ENCODE assay signal across 28 mouse cellular contexts in the genomic region with DNA sequence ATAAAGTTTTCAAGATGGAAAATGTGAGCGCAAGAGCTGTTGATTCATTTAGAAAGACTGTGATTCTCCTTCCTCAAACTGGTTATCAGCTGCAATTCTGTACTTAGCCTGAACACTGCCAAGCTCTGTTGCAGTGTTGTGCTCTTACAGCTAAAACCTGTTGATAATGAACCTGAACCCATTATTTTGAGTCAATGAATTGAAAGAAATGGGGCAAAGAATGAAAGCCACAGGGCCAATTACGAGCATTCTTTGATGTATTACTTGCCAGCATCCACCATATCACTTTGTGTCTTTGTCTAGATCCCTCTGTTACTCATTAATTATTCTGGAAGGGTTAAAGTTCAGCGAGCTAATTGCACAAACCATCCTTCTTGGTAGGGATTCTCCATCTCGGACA. TPM values are rescaled to one million over a fixed set of nuclear protein-coding genes. Genes with fewer than 3 reads are reported as not detected.
DNase-seq lines count a peak whose midpoint lies in the region; ATAC-seq and TF ChIP-seq lines count a peak whose summit lies in the region.
"Had no signal": no experiment of that assay in that cellular context is flagged by ENCODE, and none has a peak within 500 bp of the region (broad histone marks: within the 10 kb centered on the region; RNA-seq: fewer than 3 reads in every experiment).

No protein-coding gene starts in this region.

- no peaks in the 10 kb centered on the region for H3K27me3 ChIP-seq in liver, adult 2 months (ENCODE audit: control insufficient read depth, insufficient read depth, low read length)
- H3K27me3 ChIP-seq in forebrain, embryonic 14.5 days (replicated peaks; ENCODE audit: control insufficient read depth, insufficient read depth, low read length), result no peaks in the 10 kb centered on the region
- H3K27me3 ChIP-seq: embryonic facial prominence, embryonic 15.5 days; heart, embryonic 13.5 days; limb, embryonic 15.5 days; liver, embryonic 15.5 days; midbrain, embryonic 15.5 days; stomach, embryonic 15.5 days had no signal

- peak; percentile 81 for ATAC-seq in forebrain, embryonic 14.5 days
- ATAC-seq: hindbrain, embryonic 16.5 days; midbrain, embryonic 15.5 days had no signal

- peak; percentile 4 for DNase-seq in liver, adult 2 months (ENCODE audit: extremely low read depth, low read depth, low spot score)
- DNase-seq in liver, result no peak
- peak; percentile 36 for DNase-seq in embryo, embryonic 10.5 days (ENCODE audit: low spot score)
- peak; percentile 70 for DNase-seq in forebrain, embryonic 14.5 days (ENCODE audit: low spot score)
- no peak for DNase-seq in cerebellum, adult 18-20 months
- no peak for DNase-seq in layer of hippocampus, postnatal 14 days (ENCODE audit: low spot score in 2 of 2)
- DNase-seq: adrenal gland, adult 8-10 months; B cell, adult 2 months; cerebellum, adult 9-10 months; cerebellum, postnatal 36 days; gastrocnemius, postnatal 36 days; heart, postnatal 10 days; kidney, adult 18-20 months; kidney, postnatal 4 days; lung, embryonic 14.5 days; lung, postnatal 14 days; right cerebral cortex, postnatal 25 days had no signal

- H3K27ac ChIP-seq in liver, adult 2 months (replicated peaks; ENCODE audit: insufficient read depth, low read depth, low read length), result no peak overlapping the region
- no peak overlapping the region for H3K27ac ChIP-seq in forebrain, embryonic 14.5 days (ENCODE audit: low read depth, low read length)
- H3K27ac ChIP-seq: embryonic facial prominence, embryonic 10.5 days; embryonic facial prominence, embryonic 15.5 days; heart, embryonic 13.5 days; kidney, postnatal 0 days; limb, embryonic 10.5 days; limb, embryonic 15.5 days; liver, embryonic 15.5 days; midbrain, embryonic 15.5 days; stomach, embryonic 15.5 days had no signal

- no peaks in the 10 kb centered on the region for H3K9me3 ChIP-seq in forebrain, embryonic 14.5 days (replicated peaks; ENCODE audit: control insufficient read depth, low read length)
- H3K9me3 ChIP-seq: embryonic facial prominence, embryonic 10.5 days; embryonic facial prominence, embryonic 15.5 days; heart, embryonic 13.5 days; limb, embryonic 10.5 days; limb, embryonic 15.5 days; liver, embryonic 15.5 days; midbrain, embryonic 15.5 days; stomach, embryonic 15.5 days had no signal

- no peak for TF ChIP-seq CTCF in liver, adult 2 months (IDR thresholded peaks at IDR 0.05; ENCODE audit: low read depth, low read length)

- H3K4me1 ChIP-seq in liver, adult 2 months (ENCODE audit: control insufficient read depth, insufficient read depth, low read length), result no peaks in the 10 kb centered on the region
- no peaks in the 10 kb centered on the region for H3K4me1 ChIP-seq in forebrain, embryonic 14.5 days (ENCODE audit: control insufficient read depth, insufficient read depth, low read length)
- H3K4me1 ChIP-seq: embryonic facial prominence, embryonic 10.5 days; embryonic facial prominence, embryonic 15.5 days; heart, embryonic 13.5 days; limb, embryonic 15.5 days; liver, embryonic 15.5 days; midbrain, embryonic 15.5 days; stomach, embryonic 15.5 days had no signal

- H3K4me2 ChIP-seq in forebrain, embryonic 14.5 days (ENCODE audit: low read length), result no peak overlapping the region
- H3K4me2 ChIP-seq: embryonic facial prominence, embryonic 15.5 days; heart, embryonic 13.5 days; limb, embryonic 15.5 days; liver, embryonic 15.5 days; lung, embryonic 14.5 days; midbrain, embryonic 15.5 days; stomach, embryonic 15.5 days had no signal

- no peak overlapping the region for H3K4me3 ChIP-seq in liver, adult 2 months (ENCODE audit: insufficient read depth, low read depth, low read length)
- H3K4me3 ChIP-seq in forebrain, embryonic 14.5 days (ENCODE audit: low read depth, low read length), result no peak overlapping the region
- H3K4me3 ChIP-seq: embryonic facial prominence, embryonic 10.5 days; embryonic facial prominence, embryonic 15.5 days; heart, embryonic 13.5 days; limb, embryonic 10.5 days; limb, embryonic 15.5 days; liver, embryonic 15.5 days; midbrain, embryonic 15.5 days; stomach, embryonic 15.5 days had no signal

- no peaks in the 10 kb centered on the region for H3K79me2 ChIP-seq in liver, adult 2 months (ENCODE audit: control insufficient read depth, insufficient read depth, low read length)

- TF ChIP-seq POLR2A in liver, adult 2 months (IDR thresholded peaks at IDR 0.05; ENCODE audit: extremely low read depth, insufficient read depth, low read length), result no peak

- no peaks in the 10 kb centered on the region for H3K36me3 ChIP-seq in liver, adult 2 months (ENCODE audit: control insufficient read depth, insufficient read depth, low read length)
- no peaks in the 10 kb centered on the region for H3K36me3 ChIP-seq in forebrain, embryonic 14.5 days (ENCODE audit: control insufficient read depth, insufficient read depth, low read length)
- H3K36me3 ChIP-seq: embryonic facial prominence, embryonic 10.5 days; embryonic facial prominence, embryonic 15.5 days; heart, embryonic 13.5 days; limb, embryonic 10.5 days; limb, embryonic 15.5 days; liver, embryonic 15.5 days; midbrain, embryonic 15.5 days; stomach, embryonic 15.5 days had no signal

- no peak overlapping the region for H3K9ac ChIP-seq in liver, adult 2 months (ENCODE audit: low read depth, low read length)
- H3K9ac ChIP-seq in forebrain, embryonic 14.5 days (ENCODE audit: low read length), result no peak overlapping the region
- H3K9ac ChIP-seq: embryonic facial prominence, embryonic 15.5 days; heart, embryonic 13.5 days; limb, embryonic 15.5 days; liver, embryonic 15.5 days; lung, embryonic 14.5 days; midbrain, embryonic 15.5 days; stomach, embryonic 15.5 days had no signal

- 65% methylated on average over 4 of the region's 4 CpGs for WGBS in liver, adult 2 months
- 13% methylated on average over 4 of the region's 4 CpGs for whole genome bisulfite sequencing in forebrain, embryonic 14.5 days

RNA-seq across cellular contexts. Expression of gene Tfec, which starts 44.2 kb away (rescaled TPM):
- 5.5 and 6.6 TPM in 2 replicates for total RNA-seq in liver, adult 2 months (2014; rRNA removed)
- 0.55 and 0.99 TPM in 2 replicates for polyA plus RNA-seq in liver, adult 2 months (2012; rRNA removed)
- polyA plus RNA-seq in forebrain, embryonic 14.5 days (2014; fragmentation: Nextera tagmentation; extraction: Ambion mirVana), result 0.28 and 0.54 TPM in 2 replicates
- total RNA-seq in layer of hippocampus, postnatal 14 days (2021), result not detected
- total RNA-seq: gastrocnemius, adult 18-20 months; gastrocnemius, postnatal 36 days had no signal

Comparison
In these comparisons a context has a peak if more than half of its experiments do, and no peak if none do; other contexts are left out.
1. DNase-seq: peak in liver, adult 2 months (single experiment), embryo, embryonic 10.5 days (single experiment) and forebrain, embryonic 14.5 days (single experiment); none in liver (single experiment), cerebellum, adult 18-20 months (0 of 2) and layer of hippocampus, postnatal 14 days (0 of 2).